In genomic region chr5:134445208-134445831, GRCm38 (mm10) we compare ENCODE assay signal across 10 mouse cellular contexts. TPM values are rescaled to one million over a fixed set of nuclear protein-coding genes. Genes with fewer than 3 reads are reported as not detected.
A peak's percentile ranks its signal among the peaks of the same experiment; 100 is the strongest.
DNase-seq lines count a peak whose midpoint lies in the region; ATAC-seq lines count a peak whose summit lies in the region.
"Had no signal": no experiment of that assay in that cellular context is flagged by ENCODE, and none has a peak within 500 bp of the region (broad histone marks: within the 10 kb centered on the region; RNA-seq: fewer than 3 reads in every experiment).

No protein-coding gene starts in this region.

- H3K27ac ChIP-seq in heart, embryonic 10.5 days, result peak overlapping the region; percentile 87
- H3K27ac ChIP-seq in liver, embryonic 13.5 days, result no peak overlapping the region
- peak overlapping the region; percentile 67; the same call in 1 of the 2 replicates for H3K27ac ChIP-seq in embryonic facial prominence, embryonic 11.5 days (replicated peaks; ENCODE audit: low read depth, low read length)
- H3K27ac ChIP-seq in stomach, embryonic 16.5 days (ENCODE audit: low read length), result peak overlapping the region; percentile 95
- H3K27ac ChIP-seq: neural tube, embryonic 13.5 days had no signal

- ATAC-seq in liver, embryonic 13.5 days (ENCODE audit: low read depth), result no peak
- ATAC-seq in embryonic facial prominence, embryonic 11.5 days (replicated peaks; ENCODE audit: insufficient number of reproducible peaks, low FRiP score, low TSS enrichment, low read depth), result no peak
- peak; percentile 41 for ATAC-seq in stomach, embryonic 16.5 days (ENCODE audit: insufficient read depth, low FRiP score)

- 0 out of 2 replicates have a peak overlapping the region, but pooled peaks have one; percentile 15 for H3K9ac ChIP-seq in liver, embryonic 13.5 days
- H3K9ac ChIP-seq in embryonic facial prominence, embryonic 11.5 days (replicated peaks; ENCODE audit: low read length), result no peak overlapping the region
- peak overlapping the region; percentile 51; the same call in 1 of the 2 replicates for H3K9ac ChIP-seq in stomach, embryonic 16.5 days (ENCODE audit: low read length)
- H3K9ac ChIP-seq: neural tube, embryonic 13.5 days had no signal

- H3K4me1 ChIP-seq in heart, embryonic 10.5 days, result peaks cover 37% of the 10 kb centered on the region
- H3K4me1 ChIP-seq in liver, embryonic 13.5 days (replicated peaks), result peaks cover 15% of the 10 kb centered on the region; the same call in 1 of the 2 replicates
- no peaks in the 10 kb centered on the region; the same call in 1 of the 2 replicates for H3K4me1 ChIP-seq in embryonic facial prominence, embryonic 11.5 days (ENCODE audit: control insufficient read depth, insufficient read depth, low read length)
- H3K4me1 ChIP-seq in stomach, embryonic 16.5 days (ENCODE audit: control insufficient read depth, insufficient read depth, low read length), result peaks cover 30% of the 10 kb centered on the region

- peak overlapping the region; percentile 7; the same call in 1 of the 2 replicates for H3K4me3 ChIP-seq in heart, embryonic 10.5 days
- H3K4me3 ChIP-seq in liver, embryonic 13.5 days (replicated peaks), result no peak overlapping the region
- no peak overlapping the region for H3K4me3 ChIP-seq in embryonic facial prominence, embryonic 11.5 days (ENCODE audit: low read depth, low read length)
- no peak overlapping the region for H3K4me3 ChIP-seq in stomach, embryonic 16.5 days (replicated peaks; ENCODE audit: low read length)
- H3K4me3 ChIP-seq: neural tube, embryonic 13.5 days had no signal

- peaks cover 50% of the 10 kb centered on the region for H3K36me3 ChIP-seq in heart, embryonic 10.5 days
- peaks cover 8% of the 10 kb centered on the region; the same call in 1 of the 2 replicates for H3K36me3 ChIP-seq in liver, embryonic 13.5 days
- H3K36me3 ChIP-seq in embryonic facial prominence, embryonic 11.5 days (replicated peaks; ENCODE audit: control insufficient read depth, insufficient read depth, low read depth, low read length), result no peaks in the 10 kb centered on the region; the same call in none of the 2 replicates
- H3K36me3 ChIP-seq in stomach, embryonic 16.5 days (ENCODE audit: control insufficient read depth, insufficient read depth, low read length), result peaks cover 9% of the 10 kb centered on the region; the same call in 1 of the 2 replicates

- 39% methylated on average over 10 of the region's 10 CpGs for WGBS in heart, embryonic 10.5 days
- WGBS in liver, embryonic 13.5 days (ENCODE audit: insufficient replicate concordance), result 44% methylated on average over 10 of the region's 10 CpGs
- 51% methylated on average over 10 of the region's 10 CpGs for WGBS in embryonic facial prominence, embryonic 11.5 days
- 20% methylated on average over 10 of the region's 10 CpGs for WGBS in stomach, embryonic 16.5 days

- H3K9me3 ChIP-seq in heart, embryonic 10.5 days, result no peaks in the 10 kb centered on the region
- no peaks in the 10 kb centered on the region for H3K9me3 ChIP-seq in liver, embryonic 13.5 days (replicated peaks)
- H3K9me3 ChIP-seq in embryonic facial prominence, embryonic 11.5 days (replicated peaks; ENCODE audit: control insufficient read depth, low read length), result no peaks in the 10 kb centered on the region
- H3K9me3 ChIP-seq in stomach, embryonic 16.5 days (replicated peaks; ENCODE audit: control insufficient read depth, low read length), result peaks cover 5% of the 10 kb centered on the region; the same call in 1 of the 2 replicates

- no peak for DNase-seq in heart, embryonic 10.5 days (ENCODE audit: low spot score)
- no peak for DNase-seq in heart, postnatal 4 days
- no peak for DNase-seq in liver, embryonic 13.5 days
- no peak for DNase-seq in liver
- no peak for DNase-seq in embryonic facial prominence, embryonic 11.5 days (ENCODE audit: low spot score)
- no peak for DNase-seq in spleen, postnatal 14 days (ENCODE audit: low spot score in 2 of 2)
- no peak for DNase-seq in layer of hippocampus, postnatal 10 days (ENCODE audit: low spot score in 2 of 2)
- DNase-seq: kidney, adult 11 months had no signal

- H3K27me3 ChIP-seq in heart, embryonic 10.5 days (ENCODE audit: insufficient read depth, poor library complexity, severe bottlenecking), result no peaks in the 10 kb centered on the region
- no peaks in the 10 kb centered on the region for H3K27me3 ChIP-seq in liver, embryonic 13.5 days
- no peaks in the 10 kb centered on the region for H3K27me3 ChIP-seq in embryonic facial prominence, embryonic 11.5 days (ENCODE audit: control insufficient read depth, insufficient read depth, low read length)
- H3K27me3 ChIP-seq in stomach, embryonic 16.5 days (ENCODE audit: control insufficient read depth, insufficient read depth, low read length), result no peaks in the 10 kb centered on the region
- H3K27me3 ChIP-seq: neural tube, embryonic 13.5 days had no signal

- no peak overlapping the region for H3K4me2 ChIP-seq in liver, embryonic 13.5 days
- no peak overlapping the region for H3K4me2 ChIP-seq in embryonic facial prominence, embryonic 11.5 days (ENCODE audit: low read depth, low read length)
- peak overlapping the region; percentile 33; the same call in 1 of the 2 replicates for H3K4me2 ChIP-seq in stomach, embryonic 16.5 days (ENCODE audit: low read depth, low read length)
- H3K4me2 ChIP-seq: neural tube, embryonic 13.5 days had no signal

RNA-seq across cellular contexts. Expression of gene Gtf2ird1, which starts 11.2 kb away (rescaled TPM):
- 64.1 and 74.8 TPM in 2 replicates for polyA plus RNA-seq in heart, embryonic 10.5 days (2016; fragmentation: Nextera tagmentation; extraction: Ambion mirVana)
- 10 to 100 TPM; 59.8 to 60.3 TPM for total RNA-seq in heart, postnatal 4 days (2021)
- polyA plus RNA-seq in liver, embryonic 13.5 days (2015; fragmentation: Nextera tagmentation; extraction: Ambion mirVana), result 12.9 and 13.6 TPM in 2 replicates
- 99.8 and 104 TPM in 2 replicates for polyA plus RNA-seq in embryonic facial prominence, embryonic 11.5 days (2014; fragmentation: Nextera tagmentation; extraction: Ambion mirVana)
- 70.5 and 75.0 TPM in 2 replicates for polyA plus RNA-seq in stomach, embryonic 16.5 days (2015; fragmentation: Nextera tagmentation; extraction: Ambion mirVana)
- total RNA-seq in layer of hippocampus, postnatal 10 days (2021), result 10 to 100 TPM; 35.6 to 46.3 TPM
